Mouse (Mus musculus) midbrain, embryonic 15.5 days (tissue): ENCODE results near the gene Btbd1. TPM values are rescaled to one million over a fixed set of nuclear protein-coding genes. Genes with fewer than 3 reads are reported as not detected.

Experiments
- ATAC-seq: fragments of 200-750 bp; cut with Nextera tagmentation; replicated peaks from 2 replicates; pipeline ENCODE4 v1.8.0; 2017; ENCODE audit warnings: moderate TSS enrichment
- H3K27ac ChIP-seq: fragments of 300-500 bp; sonication (generic); 2 replicates; pipeline ENCODE4 v1.5.1; 2015; ENCODE audit warnings: mild to moderate bottlenecking, inconsistent platforms
- H3K27me3 ChIP-seq: fragments of 300-500 bp; sonication (generic); replicated peaks from 2 replicates; pipeline ENCODE4 v1.6.1; 2015; ENCODE audit warnings: inconsistent platforms
- H3K36me3 ChIP-seq: fragments of 300-500 bp; sonication (generic); replicated peaks from 2 replicates; pipeline ENCODE4 v1.6.1; 2015; ENCODE audit warnings: inconsistent platforms
- H3K4me1 ChIP-seq: fragments of 300-500 bp; sonication (generic); 2 replicates; pipeline ENCODE4 v1.6.1; 2015; ENCODE audit warnings: inconsistent platforms
- H3K4me2 ChIP-seq: fragments of 300-500 bp; sonication (generic); 2 replicates; pipeline ENCODE4 v1.6.1; 2015; ENCODE audit warnings: inconsistent platforms, mild to moderate bottlenecking, moderate library complexity
- H3K4me3 ChIP-seq: fragments of 300-500 bp; sonication (generic); 2 replicates; pipeline ENCODE4 v1.5.1; 2015; ENCODE audit warnings: mild to moderate bottlenecking, inconsistent platforms
- H3K9ac ChIP-seq: fragments of 300-500 bp; sonication (generic); 2 replicates; pipeline ENCODE4 v1.6.1; 2015; ENCODE audit warnings: mild to moderate bottlenecking, inconsistent platforms
- H3K9me3 ChIP-seq: fragments of 300-500 bp; sonication (generic); 2 replicates; pipeline ENCODE4 v1.6.1; 2016; ENCODE audit warnings: inconsistent platforms
- whole genome bisulfite sequencing: fragments of 180-500 bp; shearing (Covaris S2); methylation state at CpG from one replicate; pipeline ENCODE4 v1.1.7; 2015; ENCODE audit warnings: mixed read lengths; 5-methylcytosine and 5-hydroxymethylcytosine counted together
- polyA plus RNA-seq: library from polyadenylated mRNA; unstranded; fragments of >200 nt; fragmentation: Nextera tagmentation; extraction: Ambion mirVana; gene quantifications from 2 replicates; pipeline ENCODE4 v1.2.1, GENCODE M21; 2015

Gene Btbd1
- polyA plus RNA-seq, 1 experiment from 2014 or later, result 94.4 TPM

GRCm38 (mm10) chr7:81828681-81829378 lies 401 bp downstream of the Btbd1 start:
- H3K9ac ChIP-seq, result peak overlapping the region; percentile 64
- peak overlapping the region; percentile 60 for H3K4me2 ChIP-seq
- WGBS, result under 1% methylated on average over 89 of the region's 91 CpGs
- ATAC-seq, result peak; percentile 82
- no peaks in the 10 kb centered on the region for H3K27me3 ChIP-seq
- no peaks in the 10 kb centered on the region for H3K36me3 ChIP-seq
- peaks cover 44% of the 10 kb centered on the region for H3K4me1 ChIP-seq
- peak overlapping the region; percentile 91 for H3K27ac ChIP-seq
- H3K4me3 ChIP-seq, result peak overlapping the region; percentile 69
- H3K9me3 ChIP-seq, result no peaks in the 10 kb centered on the region

GRCm38 (mm10) chr7:81827806-81828667 lies 1.2 kb downstream of the Btbd1 start:
- no peaks in the 10 kb centered on the region for H3K9me3 ChIP-seq
- H3K9ac ChIP-seq, result peak overlapping the region; percentile 64
- ATAC-seq, result no peak
- H3K4me3 ChIP-seq, result peak overlapping the region; percentile 69
- no peaks in the 10 kb centered on the region for H3K27me3 ChIP-seq
- no peaks in the 10 kb centered on the region for H3K36me3 ChIP-seq
- WGBS, result 25% methylated on average over 17 of the region's 17 CpGs
- H3K27ac ChIP-seq, result peak overlapping the region; percentile 91
- peak overlapping the region; percentile 60 for H3K4me2 ChIP-seq
- peaks cover 44% of the 10 kb centered on the region for H3K4me1 ChIP-seq

GRCm38 (mm10) chr7:81825381-81825780 lies 3.9 kb downstream of the Btbd1 start:
- 31% methylated on average over 3 of the region's 3 CpGs for WGBS
- Histone ChIP-seq H3K9me3 (no peaks in the 10 kb centered on the region), H3K9ac (no peak overlapping the region), H3K4me1 (peaks cover 44% of the 10 kb centered on the region), H3K4me3 (no peak overlapping the region), H3K27ac (no peak overlapping the region), H3K27me3 (no peaks in the 10 kb centered on the region), H3K4me2 (peak overlapping the region; percentile 26; the same call in 1 of the 2 replicates), H3K36me3 (no peaks in the 10 kb centered on the region)
- no peak for ATAC-seq

DNA sequence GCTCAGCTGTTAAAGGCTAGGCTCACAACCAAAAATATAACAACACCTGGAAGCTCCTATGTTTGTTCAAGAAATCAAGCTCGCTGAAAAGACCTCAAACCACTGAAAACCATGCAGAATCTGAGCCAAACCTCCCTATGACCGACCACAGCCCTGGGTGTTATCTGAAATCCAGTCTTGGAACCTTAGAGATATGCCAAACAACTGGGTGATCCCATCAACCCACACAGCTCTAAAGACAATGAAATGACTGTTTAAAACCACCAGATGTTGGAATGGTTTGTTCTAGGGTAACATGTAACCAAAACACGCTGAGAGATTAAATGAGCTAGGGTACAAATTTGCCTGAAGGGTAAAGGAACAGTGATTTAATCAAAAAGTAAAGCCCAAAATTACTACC lies 4.3 kb downstream of the Btbd1 start:
- H3K9me3 ChIP-seq, result no peaks in the 10 kb centered on the region
- H3K27ac ChIP-seq, result no peak overlapping the region
- no peaks in the 10 kb centered on the region for H3K36me3 ChIP-seq
- peaks cover 43% of the 10 kb centered on the region for H3K4me1 ChIP-seq
- H3K27me3 ChIP-seq, result no peaks in the 10 kb centered on the region
- WGBS, result 84% methylated on average over 3 of the region's 3 CpGs
- H3K9ac ChIP-seq, result no peak overlapping the region
- H3K4me2 ChIP-seq, result no peak overlapping the region
- no peak for ATAC-seq
- H3K4me3 ChIP-seq, result no peak overlapping the region

GRCm38 (mm10) chr7:81806067-81806466 lies 23.2 kb downstream of the Btbd1 start:
- Histone ChIP-seq H3K4me1 (no peaks in the 10 kb centered on the region), H3K9me3 (no peaks in the 10 kb centered on the region), H3K36me3 (0 out of 2 replicates have a peak, but pooled peaks cover 4% of the 10 kb centered on the region), H3K27ac (no peak overlapping the region), H3K9ac (no peak overlapping the region), H3K4me2 (no peak overlapping the region), H3K27me3 (no peaks in the 10 kb centered on the region), H3K4me3 (no peak overlapping the region)
- no peak for ATAC-seq
- WGBS, result 66% methylated on average over 5 of the region's 5 CpGs

DNA sequence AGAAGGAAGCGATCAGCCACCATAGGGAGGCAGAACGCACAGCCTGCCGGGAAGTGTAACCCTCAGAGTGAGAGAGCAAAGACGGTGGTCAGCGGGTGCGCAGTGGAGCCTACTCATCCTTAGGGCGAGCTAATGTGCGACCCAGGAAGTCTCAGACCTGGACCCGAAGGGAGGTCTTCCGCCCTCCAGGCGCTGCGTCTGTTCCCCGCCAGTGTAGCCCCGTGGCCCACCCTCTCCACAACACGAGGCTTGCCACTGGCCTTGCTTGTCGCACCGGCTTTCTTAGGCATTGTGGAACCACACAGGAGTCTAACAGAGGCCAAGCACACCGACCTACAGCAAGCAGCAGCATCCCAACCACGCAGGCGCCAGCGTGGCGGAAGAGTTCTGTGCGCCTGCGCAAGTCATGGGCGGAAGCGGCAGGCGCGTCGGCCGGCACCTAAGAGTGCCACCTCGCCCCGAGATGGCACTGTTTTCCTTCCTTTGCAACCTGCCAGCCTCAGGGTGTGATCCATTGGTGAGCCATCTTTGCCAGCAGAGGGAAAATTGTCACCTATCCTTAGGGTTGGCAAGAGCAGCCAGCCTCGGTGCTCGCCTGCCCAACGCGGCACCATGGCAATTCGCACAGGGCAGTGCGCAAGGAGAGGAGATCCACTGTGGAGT lies 40.0 kb downstream of the Btbd1 start, which contains the start of gene 3110040N11Rik:
Gene 3110040N11Rik (minus strand): TSS at position 384 of the 663 bp plus-strand sequence.
- H3K36me3 ChIP-seq, result peaks cover 16% of the 10 kb centered on the region
- no peaks in the 10 kb centered on the region for H3K9me3 ChIP-seq
- no peaks in the 10 kb centered on the region for H3K27me3 ChIP-seq
- peak within 1 kb of the TSS; percentile 97 for H3K27ac ChIP-seq
- peak within 1 kb of the TSS; percentile 69 for H3K4me2 ChIP-seq
- peaks cover 14% of the 10 kb centered on the region for H3K4me1 ChIP-seq
- peak within 1 kb of the TSS; percentile 66 for H3K9ac ChIP-seq
- H3K4me3 ChIP-seq, result peak within 1 kb of the TSS; percentile 54
- under 1% methylated on average over 38 of the region's 38 CpGs for WGBS
- peak; percentile 96 for ATAC-seq

DNA sequence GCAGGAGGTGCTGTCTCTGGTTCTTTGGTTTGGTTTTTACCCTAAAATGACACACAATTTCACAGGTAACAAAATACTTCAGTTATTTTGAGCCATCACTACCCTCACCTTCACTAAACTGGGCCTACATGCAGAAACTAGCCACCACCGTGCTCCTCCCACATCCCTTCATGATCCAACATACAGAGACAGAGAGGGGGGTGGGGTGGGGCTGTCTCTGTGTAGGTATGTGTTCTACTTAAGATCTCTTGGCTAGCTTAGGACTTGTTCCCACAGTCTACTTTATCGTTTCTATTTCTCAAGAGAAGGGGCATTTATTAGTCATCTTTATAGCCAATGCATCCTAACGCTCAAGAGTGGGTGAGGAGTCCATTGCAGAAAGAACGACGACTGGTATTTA lies 40.7 kb downstream of the Btbd1 start:
- Histone ChIP-seq H3K4me1 (peaks cover 14% of the 10 kb centered on the region), H3K4me2 (peak overlapping the region; percentile 69), H3K36me3 (peaks cover 11% of the 10 kb centered on the region; the same call in 1 of the 2 replicates), H3K4me3 (peak overlapping the region; percentile 54), H3K27me3 (no peaks in the 10 kb centered on the region), H3K27ac (peak overlapping the region; percentile 97), H3K9me3 (no peaks in the 10 kb centered on the region), H3K9ac (peak overlapping the region; percentile 66)
- peak; percentile 64 for ATAC-seq
- WGBS, result 3% methylated on average over 5 of the region's 5 CpGs

DNA sequence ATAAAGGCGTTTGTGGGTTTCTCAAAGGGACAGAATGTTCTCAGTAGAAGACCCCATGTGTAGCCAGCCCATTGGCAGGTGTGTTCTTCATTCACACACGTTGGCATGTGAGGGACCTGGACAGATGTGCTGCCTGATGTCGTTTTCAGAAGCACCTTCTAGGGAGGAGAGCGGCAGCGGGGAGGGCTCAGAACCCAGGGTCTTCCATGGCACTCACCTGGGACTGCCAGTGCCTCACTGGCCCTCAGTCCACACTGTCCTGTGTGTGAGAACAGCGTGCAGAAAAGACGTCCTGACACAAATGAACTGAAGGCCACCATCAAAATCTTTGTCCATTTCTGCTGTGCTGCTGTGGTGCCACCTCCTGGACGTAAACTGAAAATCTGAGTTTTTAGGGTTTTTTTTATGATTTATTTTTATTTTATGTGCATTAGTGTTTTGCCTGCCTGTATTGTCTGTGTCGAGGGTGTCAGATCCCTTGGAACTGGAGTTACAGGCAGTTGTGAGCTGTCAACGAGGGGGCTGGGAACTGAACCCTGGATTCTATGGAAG lies 51.5 kb downstream of the Btbd1 start:
- no peaks in the 10 kb centered on the region for H3K27me3 ChIP-seq
- 79% methylated on average over 10 of the region's 10 CpGs for WGBS
- peaks cover 18% of the 10 kb centered on the region for H3K36me3 ChIP-seq
- H3K9me3 ChIP-seq, result no peaks in the 10 kb centered on the region
- H3K27ac ChIP-seq, result no peak overlapping the region
- no peak overlapping the region for H3K4me2 ChIP-seq
- H3K4me3 ChIP-seq, result no peak overlapping the region
- no peak overlapping the region for H3K9ac ChIP-seq
- no peak for ATAC-seq
- H3K4me1 ChIP-seq, result no peaks in the 10 kb centered on the region

DNA sequence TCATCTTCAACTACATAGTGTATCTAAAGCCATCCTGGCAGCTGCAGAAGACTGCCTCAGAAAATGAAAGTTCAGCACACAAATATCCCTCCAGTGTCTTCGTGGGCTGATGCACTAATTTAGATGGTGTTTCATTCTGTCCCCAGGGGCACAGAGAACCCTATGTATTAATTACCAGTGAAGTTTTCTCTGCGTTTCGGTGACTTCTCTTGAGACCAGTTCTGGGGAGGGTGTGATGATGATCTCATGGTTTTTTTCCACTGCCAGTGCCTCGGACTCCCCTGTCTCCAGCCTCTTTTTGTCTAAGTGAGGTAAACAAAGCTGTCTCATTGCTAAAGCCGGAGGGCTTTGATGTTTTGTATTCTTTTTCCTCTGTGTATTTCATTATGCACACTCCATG lies 53.9 kb downstream of the Btbd1 start:
- Histone ChIP-seq H3K27me3 (no peaks in the 10 kb centered on the region), H3K36me3 (peaks cover 8% of the 10 kb centered on the region), H3K4me3 (no peak overlapping the region), H3K27ac (no peak overlapping the region), H3K9ac (no peak overlapping the region), H3K4me1 (no peaks in the 10 kb centered on the region), H3K9me3 (no peaks in the 10 kb centered on the region), H3K4me2 (no peak overlapping the region)
- WGBS, result 71% methylated on average over 5 of the region's 5 CpGs
- ATAC-seq, result no peak

DNA sequence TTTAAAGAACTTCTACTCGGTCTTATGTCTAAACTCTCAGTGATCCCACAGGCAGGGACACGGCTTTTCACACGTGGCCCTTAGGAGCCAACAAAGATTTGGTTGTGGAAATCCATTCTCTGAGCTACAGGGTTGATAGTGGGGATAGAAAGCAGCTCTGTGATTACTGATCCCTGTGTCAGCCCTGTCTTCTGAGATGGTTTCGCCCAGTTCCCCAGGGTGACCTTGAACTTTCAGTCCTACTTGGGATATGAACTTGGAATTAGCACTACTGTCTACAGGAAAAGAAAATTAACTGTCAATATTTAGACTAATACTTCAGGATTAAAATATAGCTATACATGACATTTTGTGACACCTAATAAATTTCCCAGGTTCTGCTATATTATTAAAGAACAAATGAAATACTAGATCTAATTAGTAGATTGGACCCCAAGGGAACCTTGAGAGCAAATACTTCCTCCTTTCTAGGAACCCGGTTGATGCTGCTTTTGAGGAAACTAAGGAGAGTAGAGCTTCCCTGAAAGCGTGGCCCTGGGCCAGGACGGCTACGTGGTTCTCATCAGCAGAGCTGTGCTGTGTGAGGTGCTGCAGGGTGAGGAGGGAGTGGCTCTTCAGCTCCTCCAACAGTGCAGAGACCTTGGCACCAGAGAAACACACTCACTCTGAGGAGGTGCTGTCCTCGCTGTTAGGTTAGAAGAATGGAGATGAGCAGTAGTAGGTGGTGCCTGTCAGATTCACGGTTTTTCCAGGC lies 56.3 kb downstream of the Btbd1 start:
- Histone ChIP-seq H3K4me3 (no peak overlapping the region), H3K9me3 (no peaks in the 10 kb centered on the region), H3K4me1 (no peaks in the 10 kb centered on the region), H3K27ac (no peak overlapping the region), H3K36me3 (no peaks in the 10 kb centered on the region), H3K4me2 (no peak overlapping the region), H3K27me3 (no peaks in the 10 kb centered on the region), H3K9ac (no peak overlapping the region)
- no peak for ATAC-seq
- WGBS, result 79% methylated on average over 10 of the region's 10 CpGs

- peak overlapping the region; percentile 87 for H3K4me2 ChIP-seq
- no peaks in the 10 kb centered on the region for H3K27me3 ChIP-seq
- no peaks in the 10 kb centered on the region for H3K9me3 ChIP-seq
- peak; percentile 75 for ATAC-seq
- H3K4me3 ChIP-seq, result peak overlapping the region; percentile 92
- H3K9ac ChIP-seq, result peak overlapping the region; percentile 85
- WGBS, result 2% methylated on average over 60 of the region's 60 CpGs
- no peaks in the 10 kb centered on the region for H3K36me3 ChIP-seq
- H3K27ac ChIP-seq, result peak overlapping the region; percentile 86
- peaks cover 25% of the 10 kb centered on the region for H3K4me1 ChIP-seq
These were observed 66.0 kb downstream of the Btbd1 start for GRCm38 (mm10) chr7:81763110-81763845.
